Mouse (Mus musculus) frontal cortex, postnatal 14 days (tissue): Measurements from ENCODE around the gene Gm10715.
A peak's percentile ranks its signal among the peaks of the same experiment; 100 is the strongest.
"Not testable (repeated sequence)": the region's sequence is repeated elsewhere in the genome, so short reads cannot be mapped to it uniquely, and the experiment has no call there.

Experiments
- DNase-seq, 2 experiments: peaks; one replicate each; pipeline ENCODE4 v3.0.0; 2022; ENCODE audit warnings: low spot score in 2 of 2

Gene Gm10715

GRCm38 (mm10) chr9:3036577-3036976 lies at the start of gene Gm10715:
Gene Gm10715 (plus strand): TSS chr9:3036877.
- DNase-seq: not testable (repeated sequence)

- DNase-seq: peak in 1 of 2 experiments; percentile 21
Measured at GRCm38 (mm10) chr9:3000445-3000972, 36.2 kb upstream of the Gm10715 start, which contains the start of gene Gm10722. Gene Gm10722 (plus strand): TSS chr9:3000922.

- DNase-seq: peak in 1 of 2 experiments; percentile 44
Measured at GRCm38 (mm10) chr9:3001006-3001405, 35.7 kb upstream of the Gm10715 start.

GRCm38 (mm10) chr9:3001948-3002659 lies 34.6 kb upstream of the Gm10715 start:
- DNase-seq: peak; percentile 93 to 100

GRCm38 (mm10) chr9:3002794-3003396 lies 33.8 kb upstream of the Gm10715 start, which contains the start of gene Gm11168:
Gene Gm11168 (plus strand): TSS chr9:3003346.
- DNase-seq: not testable (repeated sequence)

GRCm38 (mm10) chr9:3006179-3006578 lies 30.5 kb upstream of the Gm10715 start:
- not testable (repeated sequence) for DNase-seq

- DNase-seq: peak; percentile 92 to 100
Measured at GRCm38 (mm10) chr9:3006636-3007035, 30.0 kb upstream of the Gm10715 start.

GRCm38 (mm10) chr9:3007272-3007671 lies 29.4 kb upstream of the Gm10715 start:
- not testable (repeated sequence) for DNase-seq

- DNase-seq: not testable (repeated sequence)
Measured at GRCm38 (mm10) chr9:3009331-3009730, 27.3 kb upstream of the Gm10715 start.

GRCm38 (mm10) chr9:3012054-3012621 lies 24.5 kb upstream of the Gm10715 start:
- DNase-seq: not testable (repeated sequence)

GRCm38 (mm10) chr9:3012733-3013279 lies 23.9 kb upstream of the Gm10715 start, which contains the start of gene Gm10721:
Gene Gm10721 (plus strand): TSS chr9:3013140.
- not testable (repeated sequence) for DNase-seq

GRCm38 (mm10) chr9:3015354-3015753 lies 21.3 kb upstream of the Gm10715 start, which contains the start of gene Gm10720:
Gene Gm10720 (plus strand): TSS chr9:3015654.
- not testable (repeated sequence) for DNase-seq

- DNase-seq: not testable (repeated sequence)
Measured at GRCm38 (mm10) chr9:3015896-3016295, 20.8 kb upstream of the Gm10715 start.

- not testable (repeated sequence) for DNase-seq
Measured at GRCm38 (mm10) chr9:3017108-3017507, 19.6 kb upstream of the Gm10715 start, which contains the start of gene Gm10719. Gene Gm10719 (plus strand): TSS chr9:3017408.

GRCm38 (mm10) chr9:3018944-3019343 lies 17.7 kb upstream of the Gm10715 start:
- DNase-seq: peak; percentile 39 to 93

GRCm38 (mm10) chr9:3019835-3020727 lies 16.6 kb upstream of the Gm10715 start:
- peak; percentile 13 to 73 for DNase-seq

- DNase-seq: peak; percentile 25 to 79
Measured at GRCm38 (mm10) chr9:3022316-3023008, 14.2 kb upstream of the Gm10715 start.

GRCm38 (mm10) chr9:3023312-3023984 lies 13.2 kb upstream of the Gm10715 start, which contains the start of gene Gm10718:
Gene Gm10718 (plus strand): TSS chr9:3023547.
- peak; percentile 20 to 73 for DNase-seq

GRCm38 (mm10) chr9:3023985-3024648 lies 12.6 kb upstream of the Gm10715 start:
- peak; percentile 95 to 100 for DNase-seq
